Mouse (Mus musculus) bone marrow, adult 2 months (tissue): ENCODE results near the gene Atp8a2.

Experiments
- CTCF ChIP-seq: fragments of 200-500 bp; IDR thresholded peaks from 2 replicates; pipeline ENCODE4 v1.5.1; 2011; ENCODE audit warnings: low read length, control low read depth; ENCODE audit not compliant: control insufficient read depth, insufficient read depth
- POLR2A ChIP-seq: fragments of 200-500 bp; IDR thresholded peaks from 2 replicates; pipeline ENCODE4 v1.6.1; 2011; ENCODE audit warnings: low read depth, mild to moderate bottlenecking, control low read depth, low read length, borderline replicate concordance; ENCODE audit not compliant: control insufficient read depth

GRCm38 (mm10) chr14:60209166-60209565, 12.2 kb upstream of the Atp8a2 start:
- TF ChIP-seq CTCF (no peak), POLR2A (no peak)
